Mouse (Mus musculus): ENCODE data around the gene Krtap28-13. TPM values are rescaled to one million over a fixed set of nuclear protein-coding genes. Genes with fewer than 3 reads are reported as not detected.

Krtap28-13 gene
- polyA plus RNA-seq, 1 experiment from 2014 or later: not detected

DNA sequence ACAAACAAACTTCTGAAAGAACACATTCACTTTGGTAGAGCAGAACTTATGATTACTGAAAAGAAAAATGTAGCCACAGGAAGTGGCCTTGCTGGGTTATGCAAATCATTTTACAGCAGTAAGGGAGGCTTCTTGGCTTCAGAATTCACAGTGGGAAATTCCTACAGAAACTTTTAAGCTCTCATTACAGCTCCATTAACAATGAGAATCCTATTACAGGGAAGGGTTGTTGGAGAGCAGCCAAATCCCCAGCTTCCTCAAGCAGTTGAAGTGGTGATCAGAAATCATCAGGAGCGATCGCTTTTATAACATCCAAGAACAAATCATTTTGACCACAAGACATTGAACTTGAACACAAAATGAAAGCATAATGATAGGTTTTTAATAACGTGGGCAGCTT is 41.2 kb downstream of the Krtap28-13 start:
- Histone ChIP-seq H3K4me1 (peaks cover 8% of the 10 kb centered on the region; the same call in 1 of the 2 replicates), H3K27me3 (ENCODE audit: insufficient read depth, poor library complexity, severe bottlenecking) (no peaks in the 10 kb centered on the region), H3K27ac (no peak overlapping the region), H3K4me3 (no peak overlapping the region), H3K36me3 (no peaks in the 10 kb centered on the region), H3K9me3 (no peaks in the 10 kb centered on the region)
- no peak for DNase-seq (ENCODE audit: low spot score)
- 60% methylated on average over 3 of the region's 3 CpGs for WGBS

DNA sequence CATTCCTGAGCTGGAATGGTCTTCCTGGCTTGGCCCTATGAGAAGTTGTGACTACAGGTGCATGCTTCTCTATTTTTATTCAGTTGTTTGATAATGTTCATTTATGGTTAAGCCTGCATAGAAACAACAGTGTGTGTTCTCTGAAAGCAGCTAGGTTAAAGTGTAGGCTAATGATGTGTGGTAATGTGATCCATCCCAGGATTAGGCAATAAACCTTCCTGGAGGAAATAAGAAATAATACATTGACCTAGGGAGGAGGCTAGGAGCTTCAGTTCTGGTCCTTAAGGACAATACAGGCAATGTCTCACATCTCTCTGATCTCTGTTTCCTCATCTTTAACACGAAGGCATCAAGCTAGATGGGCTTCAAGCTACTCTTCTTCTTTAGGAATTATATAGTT is 44.7 kb downstream of the Krtap28-13 start:
- Histone ChIP-seq H3K27me3 (ENCODE audit: insufficient read depth, poor library complexity, severe bottlenecking) (no peaks in the 10 kb centered on the region), H3K9me3 (no peaks in the 10 kb centered on the region), H3K4me3 (no peak overlapping the region), H3K27ac (no peak overlapping the region), H3K36me3 (no peaks in the 10 kb centered on the region), H3K4me1 (no peaks in the 10 kb centered on the region)
- no peak for DNase-seq (ENCODE audit: low spot score)
- 77% methylated on average over 1 of the region's 1 CpGs for WGBS

DNA sequence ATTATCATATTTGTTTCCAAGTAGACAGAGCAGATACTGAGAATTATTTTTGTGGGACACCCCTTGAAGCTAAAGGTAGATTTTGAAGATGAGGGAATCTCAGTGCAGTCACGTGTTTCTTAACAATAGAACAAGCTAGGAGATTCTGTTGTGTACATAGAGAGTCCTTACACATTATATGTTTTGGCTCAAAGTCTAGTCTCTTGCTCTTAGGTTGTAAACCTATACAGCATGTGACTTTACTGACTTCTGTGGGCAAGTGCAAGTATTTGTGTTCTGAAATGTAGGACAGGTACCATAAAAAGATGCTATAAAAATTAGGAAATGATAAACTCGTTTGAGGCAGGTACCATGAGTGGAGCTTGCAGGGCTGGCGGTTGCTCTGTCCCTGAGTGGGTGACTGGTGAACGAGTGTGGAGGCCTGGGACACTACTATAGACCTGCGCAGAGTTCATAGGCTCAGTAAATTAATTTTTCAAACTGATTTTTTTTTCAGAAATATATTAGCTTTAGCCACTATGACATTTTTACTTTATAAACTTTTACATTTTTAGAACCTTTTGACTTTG is 46.8 kb downstream of the Krtap28-13 start:
- Histone ChIP-seq H3K4me3 (no peak overlapping the region), H3K36me3 (no peaks in the 10 kb centered on the region), H3K27ac (no peak overlapping the region), H3K4me1 (no peaks in the 10 kb centered on the region), H3K27me3 (ENCODE audit: insufficient read depth, poor library complexity, severe bottlenecking) (no peaks in the 10 kb centered on the region), H3K9me3 (no peaks in the 10 kb centered on the region)
- WGBS: 74% methylated on average over 5 of the region's 5 CpGs
- no peak for DNase-seq (ENCODE audit: low spot score)

DNA sequence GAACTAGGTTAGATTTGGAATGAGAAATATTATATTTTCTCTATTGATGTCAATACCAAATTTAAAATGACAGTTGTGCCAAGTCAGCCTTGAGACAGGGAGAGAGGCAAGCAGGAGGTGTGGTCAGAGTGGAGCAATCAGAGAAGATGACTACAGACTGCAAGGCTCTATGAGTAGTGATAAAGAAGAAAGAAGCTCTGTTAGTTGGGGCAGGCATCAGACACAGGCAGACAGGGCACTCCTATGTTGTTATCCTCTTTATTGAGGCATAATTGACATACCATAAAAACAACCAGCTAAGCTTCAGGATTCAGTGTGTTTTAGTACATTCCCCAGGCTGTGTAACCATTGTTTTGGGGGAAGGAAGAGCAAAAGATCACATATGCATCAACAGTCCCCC is 50.3 kb downstream of the Krtap28-13 start:
- H3K9me3 ChIP-seq: no peaks in the 10 kb centered on the region
- H3K27me3 ChIP-seq (ENCODE audit: insufficient read depth, poor library complexity, severe bottlenecking): no peaks in the 10 kb centered on the region
- H3K4me1 ChIP-seq: no peaks in the 10 kb centered on the region
- DNase-seq (ENCODE audit: low spot score): no peak
- H3K27ac ChIP-seq: no peak overlapping the region
- H3K4me3 ChIP-seq: no peak overlapping the region
- H3K36me3 ChIP-seq: no peaks in the 10 kb centered on the region

Other genes with a start within 250 kb of the Krtap28-13 start
- gene Agfg1, start 221.4 kb upstream of the Krtap28-13 start, polyA plus RNA-seq (2016; fragmentation: Nextera tagmentation; extraction: Ambion mirVana): 33.5 and 44.7 TPM in 2 replicates
- not detected in 2 replicates for gene A030005L19Rik, start 147.6 kb upstream of the Krtap28-13 start, polyA plus RNA-seq (2016; fragmentation: Nextera tagmentation; extraction: Ambion mirVana)
- not detected in 2 replicates for gene A030014E15Rik, start 136.0 kb upstream of the Krtap28-13 start, polyA plus RNA-seq (2016; fragmentation: Nextera tagmentation; extraction: Ambion mirVana)
- gene Gm6217, start 129.5 kb upstream of the Krtap28-13 start, polyA plus RNA-seq (2016; fragmentation: Nextera tagmentation; extraction: Ambion mirVana): not detected in 2 replicates
- not detected in 2 replicates for gene A030003K21Rik, start 117.5 kb upstream of the Krtap28-13 start, polyA plus RNA-seq (2016; fragmentation: Nextera tagmentation; extraction: Ambion mirVana)
- gene Gm7544, start 104.9 kb upstream of the Krtap28-13 start, polyA plus RNA-seq (2016; fragmentation: Nextera tagmentation; extraction: Ambion mirVana): not detected in 2 replicates
- gene Gm47955, start 100.6 kb upstream of the Krtap28-13 start, polyA plus RNA-seq (2016; fragmentation: Nextera tagmentation; extraction: Ambion mirVana): not detected in 2 replicates
- not detected in 2 replicates for gene Gm47959, start 60.4 kb upstream of the Krtap28-13 start, polyA plus RNA-seq (2016; fragmentation: Nextera tagmentation; extraction: Ambion mirVana)
- gene Slc19a3, start 22.5 kb upstream of the Krtap28-13 start, polyA plus RNA-seq (2016; fragmentation: Nextera tagmentation; extraction: Ambion mirVana): 2.5 and 2.8 TPM in 2 replicates
- not detected in 2 replicates for gene Krtap28-10, start 18.4 kb upstream of the Krtap28-13 start, polyA plus RNA-seq (2016; fragmentation: Nextera tagmentation; extraction: Ambion mirVana)
- gene Gm47969, start 16.0 kb upstream of the Krtap28-13 start, polyA plus RNA-seq (2016; fragmentation: Nextera tagmentation; extraction: Ambion mirVana): not detected in 2 replicates
- gene A030005K14Rik, start 1.6 kb upstream of the Krtap28-13 start, polyA plus RNA-seq (2016; fragmentation: Nextera tagmentation; extraction: Ambion mirVana): not detected in 2 replicates
- gene Ccl20, start 55.8 kb downstream of the Krtap28-13 start, polyA plus RNA-seq (2016; fragmentation: Nextera tagmentation; extraction: Ambion mirVana): 0.21 and 0.34 TPM in 2 replicates
- gene Daw1, start 98.8 kb downstream of the Krtap28-13 start, polyA plus RNA-seq (2016; fragmentation: Nextera tagmentation; extraction: Ambion mirVana): 0.14 TPM in 1 of 2 replicates, not detected in the other

All from heart, embryonic 10.5 days (tissue).